Mouse (Mus musculus) limb, embryonic 11.5 days (tissue): ENCODE data around the gene Cd200r1. TPM values are rescaled to one million over a fixed set of nuclear protein-coding genes. Genes with fewer than 3 reads are reported as not detected.

ENCODE experiments used
- ATAC-seq: fragments of 200-750 bp; cut with Nextera tagmentation; 2 replicates; pipeline ENCODE4 v1.8.0; 2017; ENCODE audit warnings: low read depth; ENCODE audit not compliant: insufficient number of reproducible peaks, low FRiP score, low TSS enrichment
- DNase-seq: peaks from one replicate; pipeline ENCODE4 v3.0.0-alpha.2; 2015; ENCODE audit warnings: low spot score
- H3K27ac ChIP-seq: fragments of 300-500 bp; sonication (generic); replicated peaks from 2 replicates; pipeline ENCODE4 v1.5.1; 2014; ENCODE audit warnings: low read depth, mild to moderate bottlenecking, low read length
- H3K27me3 ChIP-seq: fragments of 300-500 bp; sonication (generic); 2 replicates; pipeline ENCODE4 v1.6.1; 2014; ENCODE audit warnings: mild to moderate bottlenecking, low read length, mixed read lengths; ENCODE audit not compliant: control insufficient read depth, insufficient read depth
- H3K36me3 ChIP-seq: fragments of 300-500 bp; sonication (generic); 2 replicates; pipeline ENCODE4 v1.6.1; 2014; ENCODE audit warnings: mild to moderate bottlenecking, low read length, moderate library complexity, mixed read lengths; ENCODE audit not compliant: control insufficient read depth, insufficient read depth
- H3K4me1 ChIP-seq: fragments of 300-500 bp; sonication (generic); 2 replicates; pipeline ENCODE4 v1.6.1; 2014; ENCODE audit warnings: low read length, mixed read lengths; ENCODE audit not compliant: control insufficient read depth, insufficient read depth
- H3K4me2 ChIP-seq: fragments of 300-500 bp; sonication (generic); 2 replicates; pipeline ENCODE4 v1.6.1; 2014; ENCODE audit warnings: low read depth, mild to moderate bottlenecking, moderate library complexity; ENCODE audit not compliant: severe bottlenecking
- H3K4me3 ChIP-seq: fragments of 300-500 bp; sonication (generic); 2 replicates; pipeline ENCODE4 v1.5.1; 2014; ENCODE audit warnings: low read depth, low read length
- H3K9ac ChIP-seq: fragments of 300-500 bp; sonication (generic); 2 replicates; pipeline ENCODE4 v1.6.1; 2014; ENCODE audit warnings: mild to moderate bottlenecking, low read length
- H3K9me3 ChIP-seq: fragments of 300-500 bp; sonication (generic); 2 replicates; pipeline ENCODE4 v1.6.1; 2016; ENCODE audit warnings: low read length; ENCODE audit not compliant: control insufficient read depth
- WGBS: fragments of 180-500 bp; shearing (Covaris S2); extraction: QIAGEN DNeasy Blood & Tissue Kit; methylation state at CpG from one replicate; pipeline ENCODE4 v1.1.7; 2014; 5-methylcytosine and 5-hydroxymethylcytosine counted together
- polyA plus RNA-seq: library from polyadenylated mRNA; unstranded; fragments of >200 nt; fragmentation: Nextera tagmentation; extraction: Ambion mirVana; gene quantifications from 2 replicates; pipeline ENCODE4 v1.2.1, GENCODE M21; 2014

Cd200r1 gene
- polyA plus RNA-seq, 1 experiment from 2014 or later = 0.32 TPM

DNA sequence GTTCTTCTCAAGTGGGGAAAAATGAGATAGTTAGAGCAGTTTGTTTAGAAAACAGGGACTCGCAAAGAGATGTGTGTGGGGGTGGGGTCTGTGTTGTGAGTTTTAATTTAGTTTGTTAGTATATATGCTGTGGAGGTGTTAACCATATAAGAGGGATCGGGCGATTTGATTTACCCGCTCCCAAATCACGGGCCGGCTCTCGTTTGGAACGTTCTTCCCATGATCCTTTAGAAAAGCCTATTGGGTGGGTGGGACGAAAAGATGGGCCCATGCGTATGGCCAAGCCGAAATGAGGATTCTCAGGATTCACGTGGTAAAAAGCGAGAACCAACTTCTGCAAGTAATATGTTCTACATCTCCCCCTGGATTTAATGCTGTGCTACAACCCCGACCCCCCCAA lies 40.7 kb upstream of the Cd200r1 start:
- 0 out of 2 replicates have a peak, but pooled peaks cover 4% of the 10 kb centered on the region for H3K4me1 ChIP-seq
- H3K27ac ChIP-seq = peak overlapping the region; percentile 73
- under 1% methylated on average over 14 of the region's 14 CpGs for WGBS
- ATAC-seq = peak; percentile 22; the same call in 1 of the 2 replicates
- H3K4me2 ChIP-seq = peak overlapping the region; percentile 78
- H3K4me3 ChIP-seq = peak overlapping the region; percentile 81
- no peaks in the 10 kb centered on the region for H3K9me3 ChIP-seq
- H3K9ac ChIP-seq = peak overlapping the region; percentile 92
- peak; percentile 75 for DNase-seq
- no peaks in the 10 kb centered on the region for H3K27me3 ChIP-seq
- peaks cover 2% of the 10 kb centered on the region; the same call in 1 of the 2 replicates for H3K36me3 ChIP-seq

DNA sequence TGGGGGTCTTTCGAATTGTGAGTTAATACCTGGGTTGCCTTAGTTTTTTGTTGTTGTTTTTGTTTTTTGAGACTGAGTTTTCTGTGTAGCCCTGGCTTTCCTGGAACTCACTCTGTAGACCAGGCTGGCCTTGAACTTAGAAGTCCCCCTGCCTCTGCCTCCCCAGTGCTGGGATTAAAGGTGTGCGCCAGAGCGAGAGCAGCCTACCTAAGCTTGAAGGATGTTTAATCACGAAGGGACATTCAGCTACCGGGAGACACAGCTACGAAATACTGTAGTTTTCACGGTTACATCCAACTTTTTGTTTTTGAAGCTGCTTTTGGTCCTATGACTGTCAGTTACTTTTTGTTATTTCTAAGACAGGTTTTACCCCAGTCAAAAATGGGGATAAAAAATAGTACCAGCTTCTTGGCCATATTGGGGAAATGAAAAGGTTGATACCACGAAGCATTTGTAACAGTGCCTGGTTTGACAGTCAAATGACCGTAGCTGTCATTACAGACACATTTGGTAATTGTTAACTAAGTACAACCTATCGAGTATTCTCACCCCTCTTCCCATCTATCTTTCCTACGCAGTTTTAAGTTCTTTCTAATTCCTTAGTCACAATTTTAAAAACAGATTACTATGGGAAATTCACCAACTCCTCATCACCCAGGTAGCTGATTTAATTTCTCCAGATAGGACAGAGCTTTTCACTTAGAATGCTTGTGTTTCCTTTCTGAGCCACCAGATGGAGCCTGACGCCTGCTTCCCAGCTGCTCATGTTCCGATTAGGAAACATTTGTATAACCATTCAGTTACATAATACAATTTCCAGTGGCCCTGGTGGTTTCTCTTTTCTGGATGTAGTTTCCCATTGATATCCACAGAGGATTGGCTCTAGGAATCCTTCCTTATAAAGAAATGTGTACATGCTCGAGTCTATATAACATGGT lies 40.0 kb upstream of the Cd200r1 start:
- H3K4me2 ChIP-seq = peak overlapping the region; percentile 78
- no peaks in the 10 kb centered on the region for H3K9me3 ChIP-seq
- ATAC-seq (no peak), DNase-seq (peak; percentile 72)
- peak overlapping the region; percentile 81 for H3K4me3 ChIP-seq
- H3K27ac ChIP-seq = no peak overlapping the region
- 0 out of 2 replicates have a peak, but pooled peaks cover 4% of the 10 kb centered on the region for H3K4me1 ChIP-seq
- no peaks in the 10 kb centered on the region for H3K27me3 ChIP-seq
- 47% methylated on average over 14 of the region's 14 CpGs for WGBS
- H3K9ac ChIP-seq = peak overlapping the region; percentile 92; the same call in 1 of the 2 replicates
- H3K36me3 ChIP-seq = peaks cover 2% of the 10 kb centered on the region; the same call in 1 of the 2 replicates

DNA sequence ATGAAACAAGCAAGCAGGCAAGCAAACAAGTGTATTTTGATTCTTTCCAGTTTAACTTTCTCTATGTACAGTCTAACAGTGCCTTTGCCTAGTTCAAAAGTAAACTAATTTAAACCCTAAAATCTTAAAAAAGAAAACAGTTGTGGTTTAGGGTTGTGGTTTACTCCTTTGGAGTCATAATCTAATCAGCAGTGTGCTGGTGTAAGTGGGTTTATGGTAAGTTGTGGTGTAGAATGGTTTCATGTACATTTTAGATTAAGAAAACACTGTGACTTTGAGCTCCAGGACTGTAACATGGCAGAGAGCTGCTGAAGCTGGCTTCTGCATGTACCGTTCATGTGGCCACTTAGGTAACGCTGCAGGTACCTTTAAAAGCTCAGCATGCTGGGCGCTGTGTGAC lies 38.0 kb upstream of the Cd200r1 start:
- WGBS = 96% methylated on average over 3 of the region's 3 CpGs
- Histone ChIP-seq H3K27me3 (no peaks in the 10 kb centered on the region), H3K4me3 (no peak overlapping the region), H3K9ac (no peak overlapping the region), H3K4me1 (0 out of 2 replicates have a peak, but pooled peaks cover 4% of the 10 kb centered on the region), H3K4me2 (no peak overlapping the region), H3K9me3 (no peaks in the 10 kb centered on the region), H3K27ac (no peak overlapping the region), H3K36me3 (peaks cover 11% of the 10 kb centered on the region; the same call in 1 of the 2 replicates)
- DNase-seq (no peak), ATAC-seq (no peak)

GRCm38 (mm10) chr16:44734059-44734458 lies 31.5 kb upstream of the Cd200r1 start:
- 94% methylated on average over 3 of the region's 3 CpGs for WGBS
- DNase-seq = no peak
- ATAC-seq = no peak
- no peak overlapping the region for H3K27ac ChIP-seq
- H3K4me2 ChIP-seq = no peak overlapping the region
- H3K9me3 ChIP-seq = no peaks in the 10 kb centered on the region
- no peaks in the 10 kb centered on the region for H3K27me3 ChIP-seq
- no peak overlapping the region for H3K4me3 ChIP-seq
- H3K4me1 ChIP-seq = no peaks in the 10 kb centered on the region
- H3K9ac ChIP-seq = no peak overlapping the region
- H3K36me3 ChIP-seq = peaks cover 28% of the 10 kb centered on the region

DNA sequence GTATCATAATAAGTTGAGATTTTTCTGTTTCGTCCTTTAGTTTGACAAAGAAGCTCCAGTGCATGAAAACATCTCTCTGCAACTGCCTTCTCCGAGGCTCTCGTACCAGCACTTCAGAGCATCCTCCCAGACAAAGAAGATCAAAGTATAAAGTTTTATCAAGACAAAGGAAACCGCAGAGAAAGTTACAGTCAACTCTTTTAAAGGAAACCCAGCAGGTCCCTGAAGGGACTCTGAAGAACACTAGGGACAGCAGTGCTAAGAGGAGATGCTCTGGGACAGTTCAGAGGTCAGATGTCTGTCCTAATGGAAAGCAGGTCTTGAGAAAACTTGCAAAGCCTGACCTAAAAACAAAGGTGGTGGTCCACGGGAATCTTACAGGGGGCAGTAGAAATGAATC lies 29.9 kb upstream of the Cd200r1 start:
- no peak for DNase-seq
- ATAC-seq = no peak
- Histone ChIP-seq H3K27ac (no peak overlapping the region), H3K4me3 (no peak overlapping the region), H3K9ac (no peak overlapping the region), H3K9me3 (no peaks in the 10 kb centered on the region), H3K36me3 (peaks cover 27% of the 10 kb centered on the region), H3K4me2 (no peak overlapping the region), H3K4me1 (no peaks in the 10 kb centered on the region), H3K27me3 (no peaks in the 10 kb centered on the region)
- 89% methylated on average over 5 of the region's 5 CpGs for WGBS

DNA sequence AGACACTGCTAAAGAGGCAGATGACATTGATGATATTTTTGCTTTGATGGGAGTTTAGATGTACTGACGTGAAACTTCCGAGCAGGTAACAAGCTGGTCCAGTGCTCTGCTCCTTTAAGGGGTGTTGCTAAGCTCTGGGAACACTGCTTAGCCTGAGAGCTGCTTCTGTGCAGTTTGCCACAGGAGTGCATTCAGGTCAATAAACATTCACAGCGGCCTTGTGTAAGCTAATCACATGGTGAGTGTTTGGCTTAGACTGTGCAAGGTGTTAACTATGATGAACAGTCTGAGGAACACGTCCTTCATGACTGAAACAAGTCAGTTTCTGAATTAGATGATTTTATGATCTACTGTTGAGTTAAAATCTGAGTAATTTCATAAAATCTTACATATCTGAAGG lies 29.4 kb upstream of the Cd200r1 start:
- H3K4me1 ChIP-seq = no peaks in the 10 kb centered on the region
- no peak for ATAC-seq
- WGBS = 83% methylated on average over 4 of the region's 4 CpGs

GRCm38 (mm10) chr16:44742753-44743152 lies 22.8 kb upstream of the Cd200r1 start:
- Histone ChIP-seq H3K9me3 (no peaks in the 10 kb centered on the region), H3K36me3 (peaks cover 4% of the 10 kb centered on the region; the same call in 1 of the 2 replicates), H3K4me1 (peaks cover 6% of the 10 kb centered on the region), H3K9ac (no peak overlapping the region), H3K4me3 (no peak overlapping the region), H3K4me2 (no peak overlapping the region), H3K27me3 (no peaks in the 10 kb centered on the region), H3K27ac (no peak overlapping the region)
- DNase-seq (no peak), ATAC-seq (no peak)
- WGBS = 94% methylated on average over 1 of the region's 1 CpGs

More for the DNA sequence above, 29.4 kb upstream of the Cd200r1 start:
- Histone ChIP-seq H3K9ac (no peak overlapping the region), H3K4me2 (no peak overlapping the region), H3K27ac (no peak overlapping the region), H3K36me3 (peaks cover 26% of the 10 kb centered on the region), H3K4me3 (no peak overlapping the region), H3K9me3 (no peaks in the 10 kb centered on the region), H3K27me3 (no peaks in the 10 kb centered on the region)
- DNase-seq = no peak

GRCm38 (mm10) chr16:44745471-44745865 lies 20.1 kb upstream of the Cd200r1 start:
- H3K4me2 ChIP-seq = peak overlapping the region; percentile 77
- 7% methylated on average over 14 of the region's 14 CpGs for WGBS
- DNase-seq = peak; percentile 38

More at GRCm38 (mm10) chr16:44745471-44745865, 20.1 kb upstream of the Cd200r1 start:
- H3K4me3 ChIP-seq = peak overlapping the region; percentile 88
- H3K4me1 ChIP-seq = peaks cover 6% of the 10 kb centered on the region
- no peak; the same call in 1 of the 2 replicates for ATAC-seq
- no peaks in the 10 kb centered on the region; the same call in 1 of the 2 replicates for H3K36me3 ChIP-seq
- no peaks in the 10 kb centered on the region for H3K9me3 ChIP-seq
- peak overlapping the region; percentile 92 for H3K9ac ChIP-seq
- H3K27me3 ChIP-seq = no peaks in the 10 kb centered on the region
- peak overlapping the region; percentile 90 for H3K27ac ChIP-seq
